Mouse (Mus musculus) embryonic fibroblast, embryonic 13.5 days (primary cell): ENCODE measurements around the gene Dnah2. TPM values are rescaled to one million over a fixed set of nuclear protein-coding genes. Genes with fewer than 3 reads are reported as not detected.
A peak's percentile ranks its signal among the peaks of the same experiment; 100 is the strongest.
"Not testable (repeated sequence)": the region's sequence is repeated elsewhere in the genome, so short reads cannot be mapped to it uniquely, and the experiment has no call there.

Experiments
- H3K27ac ChIP-seq: 2 replicates; pipeline ENCODE4 v1.5.1; 2012; ENCODE audit warnings: low read length, control low read depth, inconsistent platforms; ENCODE audit not compliant: insufficient read depth
- H3K4me1 ChIP-seq: 2 replicates; pipeline ENCODE4 v1.6.1; 2011; ENCODE audit warnings: low read length; ENCODE audit not compliant: control insufficient read depth, insufficient read depth
- H3K4me3 ChIP-seq: 2 replicates; pipeline ENCODE4 v1.5.1; 2011; ENCODE audit warnings: mild to moderate bottlenecking, control low read depth, low read length; ENCODE audit not compliant: insufficient read depth
- CTCF ChIP-seq: IDR thresholded peaks from 2 replicates; pipeline ENCODE4 v1.5.1; 2011; ENCODE audit warnings: mild to moderate bottlenecking, control low read depth, low read length, moderate library complexity, borderline replicate concordance; ENCODE audit not compliant: insufficient read depth
- POLR2A ChIP-seq: IDR thresholded peaks from 2 replicates; pipeline ENCODE4 v1.6.1; 2011; ENCODE audit warnings: low read depth, mild to moderate bottlenecking, control low read depth, low read length, moderate library complexity
- polyA plus RNA-seq: library from polyadenylated mRNA; stranded (reverse); fragments of >200 nt; gene quantifications from 2 replicates; pipeline ENCODE4 v1.2.4, GENCODE M21; 2011; ENCODE audit warnings: low read depth; ENCODE audit not compliant: missing spikeins, insufficient read length

Dnah2 gene
- polyA plus RNA-seq, 1 experiment: 0.21 TPM

- Histone ChIP-seq H3K4me3 (no peak overlapping the region), H3K4me1 (no peaks in the 10 kb centered on the region), H3K27ac (no peak overlapping the region)
- TF ChIP-seq CTCF: no peak
- no peak for TF ChIP-seq POLR2A
Observed at GRCm38 (mm10) chr11:69534990-69535389, 13.9 kb downstream of the Dnah2 start.

- H3K27ac ChIP-seq: no peak overlapping the region
- H3K4me1 ChIP-seq: no peaks in the 10 kb centered on the region
- no peak for TF ChIP-seq POLR2A
- H3K4me3 ChIP-seq: no peak overlapping the region
Observed at GRCm38 (mm10) chr11:69532480-69533150, 16.3 kb downstream of the Dnah2 start.

GRCm38 (mm10) chr11:69530755-69531154 is 18.2 kb downstream of the Dnah2 start:
- H3K27ac ChIP-seq, H3K4me3 ChIP-seq, H3K4me1 ChIP-seq: not testable (repeated sequence)

GRCm38 (mm10) chr11:69530281-69530680 is 18.6 kb downstream of the Dnah2 start:
- H3K27ac ChIP-seq, H3K4me1 ChIP-seq, H3K4me3 ChIP-seq: not testable (repeated sequence)

GRCm38 (mm10) chr11:69528031-69528390 is 20.9 kb downstream of the Dnah2 start:
- Histone ChIP-seq H3K4me1 (no peaks in the 10 kb centered on the region), H3K4me3 (no peak overlapping the region), H3K27ac (no peak overlapping the region)
- TF ChIP-seq CTCF: no peak
- no peak for TF ChIP-seq POLR2A

GRCm38 (mm10) chr11:69527098-69528030 is 21.5 kb downstream of the Dnah2 start:
- Histone ChIP-seq H3K4me3 (0 out of 2 replicates have a peak overlapping the region, but pooled peaks have one; percentile 14), H3K4me1 (no peaks in the 10 kb centered on the region), H3K27ac (no peak overlapping the region)
- TF ChIP-seq CTCF: no peak
- TF ChIP-seq POLR2A: no peak

GRCm38 (mm10) chr11:69526631-69527030 is 22.3 kb downstream of the Dnah2 start:
- H3K27ac ChIP-seq: no peak overlapping the region
- no peak for TF ChIP-seq CTCF
- no peak for TF ChIP-seq POLR2A
- H3K4me3 ChIP-seq: no peak overlapping the region
- no peaks in the 10 kb centered on the region for H3K4me1 ChIP-seq

- TF ChIP-seq CTCF: no peak
- TF ChIP-seq POLR2A: no peak
- H3K4me3 ChIP-seq: no peak overlapping the region
Observed at GRCm38 (mm10) chr11:69525661-69526060, 23.2 kb downstream of the Dnah2 start.

GRCm38 (mm10) chr11:69523651-69524050 is 25.3 kb downstream of the Dnah2 start:
- no peak overlapping the region for H3K4me3 ChIP-seq
- no peak for TF ChIP-seq CTCF
- no peak for TF ChIP-seq POLR2A
- no peak overlapping the region for H3K27ac ChIP-seq
- H3K4me1 ChIP-seq: no peaks in the 10 kb centered on the region

More at GRCm38 (mm10) chr11:69525661-69526060, 23.2 kb downstream of the Dnah2 start:
- no peak overlapping the region for H3K27ac ChIP-seq
- no peaks in the 10 kb centered on the region for H3K4me1 ChIP-seq

- no peak for TF ChIP-seq POLR2A
- TF ChIP-seq CTCF: no peak
- no peak overlapping the region for H3K27ac ChIP-seq
- H3K4me3 ChIP-seq: no peak overlapping the region
- no peaks in the 10 kb centered on the region for H3K4me1 ChIP-seq
Observed at GRCm38 (mm10) chr11:69521526-69522149, 27.3 kb downstream of the Dnah2 start.
